Mouse (Mus musculus) frontal cortex, postnatal 10 days (tissue): Measurements from ENCODE around the gene Nova2.

ENCODE experiments used
- DNase-seq, 2 experiments: peaks; one replicate each; pipeline ENCODE4 v3.0.0; 2022; ENCODE audit warnings: low spot score in 2 of 2, mixed read lengths in 1 of 2

The Nova2 gene

DNA sequence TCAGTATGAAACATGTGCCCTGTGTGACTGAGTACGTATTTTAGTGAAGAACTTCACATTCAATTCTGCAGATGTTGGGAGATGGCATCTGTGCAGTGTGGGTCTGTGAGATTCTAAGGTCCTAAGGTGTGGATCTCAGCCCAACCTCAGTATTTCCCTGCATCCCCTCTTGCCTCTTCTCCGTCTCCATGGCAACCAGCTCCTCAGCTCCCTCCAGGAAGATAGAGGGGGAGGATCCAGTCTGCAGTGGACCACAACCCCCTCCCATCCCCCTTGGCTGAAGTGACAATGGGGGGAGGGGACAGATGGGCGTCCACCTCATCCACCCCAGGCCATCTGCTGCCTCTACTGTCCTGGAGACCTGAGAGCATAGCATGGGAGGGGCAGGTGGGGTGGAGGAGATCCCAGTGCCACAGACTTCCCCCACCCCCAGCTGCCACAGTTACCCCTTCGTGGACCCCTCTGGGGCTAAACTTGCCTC lies 1.9 kb upstream of the Nova2 start:
- DNase-seq, result peak; percentile 44 to 65

- DNase-seq, result no peak
Observed at GRCm38 (mm10) chr7:18924321-18924720, 1.4 kb upstream of the Nova2 start.

DNA sequence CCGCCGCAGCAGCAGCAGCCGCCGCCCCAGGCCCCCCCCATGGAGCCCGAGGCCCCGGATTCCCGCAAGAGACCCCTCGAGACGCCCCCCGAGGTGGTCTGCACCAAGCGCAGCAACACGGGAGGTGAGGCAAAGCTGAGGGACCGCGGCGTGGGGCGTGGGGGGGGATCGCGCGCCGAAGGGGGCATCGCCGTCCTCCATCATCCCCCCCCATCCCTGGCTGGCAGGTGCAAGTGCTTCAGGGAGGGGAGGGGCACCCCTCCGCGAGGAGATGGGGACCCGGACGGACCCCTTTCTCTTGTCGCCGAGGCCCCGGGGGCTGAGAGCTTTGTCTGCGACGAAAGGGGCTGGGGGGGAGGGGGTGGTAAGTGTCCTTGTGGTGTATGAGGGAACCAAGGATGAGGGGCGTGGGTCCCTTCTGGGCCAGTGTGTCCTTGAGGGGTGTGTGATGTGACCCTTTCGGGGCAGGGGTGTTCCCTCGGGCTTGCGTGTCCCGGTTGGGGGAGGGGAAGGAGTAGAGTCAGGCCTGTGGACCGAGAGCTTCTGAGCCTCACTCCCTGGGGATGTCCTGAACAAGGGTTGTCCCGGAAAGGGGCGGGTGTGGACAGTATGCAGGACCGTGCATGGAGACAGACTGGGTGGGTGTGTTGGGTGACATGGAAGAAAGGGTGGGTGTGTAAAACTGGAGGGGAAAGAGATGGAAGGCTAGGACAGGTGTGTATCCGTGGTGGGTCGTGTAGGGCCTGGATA lies 528 bp downstream of the Nova2 start:
- peak; percentile 54 to 67 for DNase-seq

- DNase-seq, result no peak
Observed at GRCm38 (mm10) chr7:18926911-18927310, 1.2 kb downstream of the Nova2 start.

GRCm38 (mm10) chr7:18927759-18928158 lies 2.1 kb downstream of the Nova2 start:
- no peak for DNase-seq

GRCm38 (mm10) chr7:18942376-18942775 lies 16.7 kb downstream of the Nova2 start:
- no peak for DNase-seq

DNA sequence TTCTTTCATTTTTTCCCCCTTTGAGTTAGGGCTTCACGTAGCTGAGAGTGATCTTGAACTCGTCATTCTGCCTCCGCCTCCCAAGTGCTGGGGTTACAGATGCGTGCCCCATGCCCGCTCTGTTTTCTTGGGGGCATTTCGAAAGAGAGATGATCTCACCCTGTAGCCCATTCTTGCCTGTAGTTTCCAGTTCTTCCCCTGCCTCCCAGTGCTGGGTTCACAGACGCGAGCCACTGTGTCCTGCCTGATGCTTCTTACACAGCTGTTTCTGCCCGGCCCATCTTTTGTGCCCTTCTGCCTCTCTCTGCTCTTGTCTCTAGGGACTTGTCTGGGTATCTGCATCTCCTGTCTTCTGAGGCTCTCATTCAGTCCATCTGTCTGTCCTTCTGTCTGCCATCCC lies 17.1 kb downstream of the Nova2 start:
- DNase-seq, result no peak

- no peak for DNase-seq
Observed at GRCm38 (mm10) chr7:18948151-18948550, 22.5 kb downstream of the Nova2 start.

GRCm38 (mm10) chr7:18949781-18950522 lies 24.3 kb downstream of the Nova2 start:
- peak; percentile 58 to 78 for DNase-seq

- DNase-seq, result no peak
Observed at GRCm38 (mm10) chr7:18950523-18951315, 25.0 kb downstream of the Nova2 start.

DNA sequence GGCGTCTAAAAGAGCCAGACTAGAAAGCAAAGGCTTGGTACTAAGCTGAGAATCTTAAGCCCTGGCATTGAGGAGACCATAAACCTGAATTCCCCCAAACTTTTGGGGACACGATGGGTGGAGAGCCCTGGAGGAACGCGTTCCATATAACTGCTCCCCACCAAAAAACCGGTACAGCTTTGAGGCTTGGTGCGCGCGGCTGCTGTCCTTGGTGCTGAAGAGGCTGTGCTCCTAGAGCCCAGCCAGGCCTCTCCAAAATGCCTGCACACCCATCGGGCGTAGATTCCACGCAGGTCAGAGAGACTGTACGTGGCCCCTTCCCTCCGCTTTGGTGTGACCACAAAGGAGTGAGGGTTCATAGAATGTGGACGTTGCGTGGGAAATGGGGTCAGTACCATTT lies 25.7 kb downstream of the Nova2 start:
- DNase-seq, result no peak

GRCm38 (mm10) chr7:18957569-18958383 lies 32.1 kb downstream of the Nova2 start:
- DNase-seq, result no peak

DNA sequence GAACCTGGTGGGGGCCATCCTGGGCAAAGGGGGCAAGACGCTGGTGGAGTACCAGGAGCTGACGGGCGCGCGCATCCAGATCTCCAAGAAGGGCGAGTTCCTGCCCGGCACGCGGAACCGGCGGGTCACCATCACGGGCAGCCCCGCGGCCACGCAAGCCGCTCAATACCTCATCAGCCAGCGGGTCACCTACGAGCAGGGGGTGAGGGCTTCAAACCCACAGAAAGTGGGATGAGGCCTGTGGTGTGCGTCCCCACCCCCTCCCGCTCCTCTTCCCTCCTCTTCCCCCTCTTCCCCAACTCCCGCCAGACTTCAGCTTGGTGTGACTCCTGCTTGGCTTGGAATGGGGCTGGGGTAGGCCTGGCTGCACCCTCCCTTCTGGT lies 32.7 kb downstream of the Nova2 start:
- DNase-seq, result no peak

DNA sequence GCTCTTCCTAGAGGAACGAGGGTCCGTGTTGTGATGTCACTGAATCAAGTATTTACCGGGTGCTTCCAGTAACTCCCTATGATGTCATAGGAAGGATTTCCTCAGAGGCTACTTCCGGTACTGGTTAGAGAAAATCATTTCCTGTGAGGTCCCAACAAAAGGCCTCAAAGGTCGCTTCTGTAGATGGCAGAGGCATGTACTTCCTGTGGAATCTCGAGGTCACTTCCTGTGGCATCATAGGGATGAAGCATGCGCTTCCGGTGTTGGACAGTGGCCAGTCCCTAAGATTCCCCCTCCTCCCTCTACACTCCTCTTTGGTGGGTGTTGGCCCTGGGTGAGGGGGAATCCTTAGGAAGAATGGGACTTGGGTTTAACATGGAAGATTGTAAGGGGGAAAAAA lies 33.8 kb downstream of the Nova2 start:
- no peak for DNase-seq

DNA sequence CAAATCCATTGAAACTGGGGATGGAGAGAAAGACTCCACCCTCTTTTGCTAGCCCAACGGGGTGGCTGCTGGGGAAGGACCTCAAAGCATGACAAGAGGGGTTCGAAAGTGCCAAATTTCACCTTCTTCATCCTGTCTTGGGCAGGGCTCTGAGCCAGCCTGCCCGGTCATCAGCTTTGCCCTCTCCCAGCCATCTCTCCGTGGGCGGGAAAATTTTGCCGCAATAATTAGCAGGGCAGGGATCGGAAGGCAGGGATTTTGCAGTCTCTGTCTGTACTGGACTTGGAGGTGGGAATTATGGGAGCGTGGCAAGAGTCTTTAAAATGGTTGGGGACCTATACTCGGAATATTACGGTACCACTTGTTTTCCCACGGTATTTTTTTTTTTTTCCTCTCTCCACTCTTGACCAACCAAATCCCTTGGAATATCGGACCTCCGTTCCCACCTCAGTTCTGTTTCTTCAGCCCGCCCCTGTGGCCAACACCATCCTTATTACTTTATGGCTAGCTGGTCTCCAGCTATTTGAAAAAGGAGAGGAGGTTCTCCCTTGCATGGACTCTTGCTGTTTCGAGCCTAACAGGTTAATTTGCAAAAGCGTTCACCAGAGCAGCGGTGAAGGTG lies 36.6 kb downstream of the Nova2 start:
- DNase-seq, result no peak

DNA sequence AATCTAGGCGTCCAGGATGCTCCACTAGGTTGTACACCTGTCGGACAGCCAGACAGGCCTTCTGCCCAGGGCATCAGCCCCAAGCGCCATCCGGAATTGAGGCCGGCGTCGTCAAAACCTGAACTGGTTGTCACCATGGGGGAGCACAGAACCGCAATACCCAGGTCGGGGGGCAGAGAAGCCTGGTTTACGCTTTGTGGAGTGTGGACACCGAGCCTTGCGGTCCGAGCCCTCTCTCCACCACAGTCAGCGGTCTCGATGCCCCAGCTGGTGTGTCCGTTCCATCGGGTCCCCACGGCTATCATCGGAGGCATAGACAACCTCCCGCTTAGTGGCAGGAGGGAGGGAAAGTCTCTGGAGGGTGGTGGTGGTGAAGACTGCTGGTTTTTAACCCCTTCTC lies 37.1 kb downstream of the Nova2 start:
- no peak for DNase-seq

GRCm38 (mm10) chr7:18963294-18963843 lies 37.7 kb downstream of the Nova2 start:
- DNase-seq, result no peak

DNA sequence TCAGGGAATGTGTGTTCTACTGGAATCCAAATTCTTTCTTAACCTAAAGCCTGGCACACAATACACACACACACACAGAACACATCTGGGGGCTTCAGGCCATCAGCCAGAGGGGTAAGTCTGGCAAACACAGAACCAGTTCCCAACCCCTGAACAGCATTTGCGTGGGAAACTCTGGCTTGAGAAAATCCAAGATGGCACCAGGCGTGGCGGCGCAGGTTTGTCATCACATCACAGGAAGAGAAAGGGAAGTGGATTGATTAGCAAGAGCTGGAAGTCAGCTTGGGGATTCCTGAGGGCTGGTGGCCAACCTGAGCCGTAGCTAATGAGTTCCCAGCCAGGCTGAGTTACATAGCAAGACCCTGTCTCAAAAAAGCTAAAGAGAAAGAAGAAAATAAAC lies 39.6 kb downstream of the Nova2 start:
- DNase-seq, result no peak

- no peak for DNase-seq
Observed at GRCm38 (mm10) chr7:18967603-18968002, 41.9 kb downstream of the Nova2 start.

- no peak for DNase-seq
Observed at GRCm38 (mm10) chr7:18970956-18971355, 45.3 kb downstream of the Nova2 start.

DNA sequence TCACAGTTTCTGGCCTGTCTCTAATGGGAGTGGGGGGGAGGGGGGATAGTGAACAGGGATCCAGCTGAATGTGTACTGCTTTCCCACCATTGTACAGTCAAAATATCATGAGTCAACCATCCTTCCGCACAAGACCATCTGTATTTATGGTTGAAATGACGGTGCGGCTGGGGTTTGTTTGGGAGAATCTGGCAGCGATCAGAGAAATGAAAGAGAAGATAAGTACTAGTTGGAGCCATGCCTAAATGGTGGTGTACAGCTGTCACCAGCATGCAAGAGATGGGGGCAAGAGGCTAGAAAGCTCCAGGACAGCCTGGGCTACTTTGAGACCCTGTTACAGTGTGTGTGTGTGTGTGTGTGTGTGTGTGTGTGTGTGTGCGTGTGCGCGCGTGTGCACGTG lies 52.7 kb downstream of the Nova2 start:
- no peak for DNase-seq
